Mouse (Mus musculus) small intestine, adult 2 months (tissue): ENCODE data around the gene Ranbp10.

ENCODE experiments used
- CTCF ChIP-seq: fragments of 200-500 bp; IDR thresholded peaks from 2 replicates; pipeline ENCODE4 v1.5.1; 2012; ENCODE audit warnings: low read depth, mild to moderate bottlenecking, control low read depth, inconsistent platforms, low read length, moderate library complexity, mixed read lengths; ENCODE audit not compliant: insufficient replicate concordance, insufficient read length; ENCODE audit errors: extremely low read depth
- POLR2A ChIP-seq: fragments of 200-500 bp; IDR thresholded peaks from 2 replicates; pipeline ENCODE4 v1.6.1; 2012; ENCODE audit warnings: low read depth, mild to moderate bottlenecking, control low read depth, inconsistent platforms, low read length, moderate library complexity

GRCm38 (mm10) chr8:105788927-105789326, 38.2 kb downstream of the Ranbp10 start:
- TF ChIP-seq POLR2A: no peak
- TF ChIP-seq CTCF: no peak
